Mouse (Mus musculus) layer of hippocampus, postnatal 10 days (tissue): ENCODE data around the gene Pop5. TPM values are rescaled to one million over a fixed set of nuclear protein-coding genes. Genes with fewer than 3 reads are reported as not detected.

Experiments
- DNase-seq, 2 experiments: peaks; one replicate each; pipeline ENCODE4 v3.0.0; 2021; ENCODE audit warnings: low spot score in 2 of 2
- total RNA-seq, 2 experiments: library from RNA; stranded (reverse); gene quantifications; 2 replicates each; pipeline ENCODE4 v1.2.3; 2021

Gene Pop5
- total RNA-seq, 2 experiments from 2014 or later: 51.1 to 61.8 TPM

- DNase-seq: no peak
Observed at GRCm38 (mm10) chr5:115212861-115213260, 22.8 kb upstream of the Pop5 start.

- DNase-seq: peak; percentile 56 to 64
Observed at GRCm38 (mm10) chr5:115214864-115215263, 20.8 kb upstream of the Pop5 start.

DNA sequence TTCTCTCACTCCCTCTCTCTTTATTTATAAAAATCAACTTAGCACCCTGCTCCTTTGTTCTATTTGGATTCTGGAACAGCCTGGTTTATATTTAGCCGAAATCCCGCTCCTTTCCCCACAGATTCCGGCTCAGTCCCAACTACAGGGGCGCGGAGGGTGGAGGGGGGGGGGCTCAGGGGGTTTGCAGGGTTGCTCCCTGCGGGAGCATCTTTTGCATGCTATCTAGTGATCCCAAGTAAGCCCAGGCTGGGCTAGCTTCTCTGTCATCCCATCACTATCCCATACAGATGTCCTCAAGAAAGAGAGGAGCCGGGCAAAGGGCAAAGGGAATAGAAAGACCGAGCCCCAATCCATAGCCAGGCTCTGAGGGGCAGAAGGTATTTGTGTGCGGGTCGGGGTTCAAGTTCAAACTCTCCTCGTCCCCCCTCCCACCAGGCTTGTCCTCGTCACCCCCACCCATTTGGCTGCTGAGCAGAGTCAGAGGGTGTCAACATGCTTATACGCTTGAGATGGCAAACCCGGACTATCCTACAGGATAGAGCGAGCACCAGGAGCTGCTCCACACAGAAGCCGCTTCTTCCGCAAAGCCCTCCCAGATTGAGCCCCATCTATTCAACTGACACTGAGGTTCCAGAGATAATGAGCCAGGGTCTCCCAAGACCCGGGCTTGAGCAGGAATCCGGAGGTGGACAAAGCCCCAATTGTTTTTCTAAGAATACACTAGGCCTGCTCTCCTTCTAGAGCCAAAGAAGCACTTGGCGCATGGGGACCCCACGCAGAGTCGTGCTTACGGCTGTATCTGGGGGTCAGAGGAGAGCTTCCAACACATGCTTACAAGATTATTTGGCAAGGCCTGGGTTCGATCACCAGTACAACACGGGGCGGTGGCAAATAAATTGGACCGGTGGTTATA, 20.1 kb upstream of the Pop5 start:
- DNase-seq: no peak

- DNase-seq: no peak
Observed at GRCm38 (mm10) chr5:115217998-115218397, 17.6 kb upstream of the Pop5 start.

- no peak for DNase-seq
Observed at GRCm38 (mm10) chr5:115220931-115221640, 14.6 kb upstream of the Pop5 start.

- DNase-seq: no peak
Observed at GRCm38 (mm10) chr5:115222485-115222884, 13.2 kb upstream of the Pop5 start.

GRCm38 (mm10) chr5:115230830-115231551, 4.6 kb upstream of the Pop5 start:
- DNase-seq: no peak

DNA sequence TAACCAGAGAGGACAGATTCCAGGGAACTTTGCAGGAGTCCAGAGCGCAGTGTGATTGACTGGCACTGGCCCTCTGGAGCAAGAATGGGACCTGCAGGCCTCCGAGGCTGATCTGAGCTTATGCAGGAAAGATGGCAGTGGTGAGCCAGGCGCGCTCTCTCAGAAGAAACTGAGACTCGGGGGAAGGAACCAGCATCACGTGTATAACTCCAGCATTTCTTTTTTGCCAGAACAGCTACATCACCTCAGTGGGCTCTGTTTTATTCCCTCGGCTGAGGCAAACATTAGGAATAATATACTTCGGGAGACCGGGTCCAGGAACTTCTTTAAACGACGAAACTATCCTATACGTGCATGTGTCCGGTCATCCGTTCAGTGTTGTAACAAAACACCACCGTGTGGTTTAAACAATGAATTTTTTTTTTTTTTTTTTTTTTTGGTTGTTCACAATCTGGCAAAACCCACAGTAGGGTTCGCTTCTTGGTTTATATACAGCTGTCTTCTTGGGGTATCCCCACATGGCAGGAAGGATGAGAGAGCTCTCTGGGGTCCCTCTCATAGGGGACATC, 4.0 kb upstream of the Pop5 start:
- DNase-seq: no peak

- DNase-seq: no peak
Observed at GRCm38 (mm10) chr5:115232516-115232915, 3.1 kb upstream of the Pop5 start.

GRCm38 (mm10) chr5:115233031-115233780, 2.4 kb upstream of the Pop5 start:
- DNase-seq: no peak

DNA sequence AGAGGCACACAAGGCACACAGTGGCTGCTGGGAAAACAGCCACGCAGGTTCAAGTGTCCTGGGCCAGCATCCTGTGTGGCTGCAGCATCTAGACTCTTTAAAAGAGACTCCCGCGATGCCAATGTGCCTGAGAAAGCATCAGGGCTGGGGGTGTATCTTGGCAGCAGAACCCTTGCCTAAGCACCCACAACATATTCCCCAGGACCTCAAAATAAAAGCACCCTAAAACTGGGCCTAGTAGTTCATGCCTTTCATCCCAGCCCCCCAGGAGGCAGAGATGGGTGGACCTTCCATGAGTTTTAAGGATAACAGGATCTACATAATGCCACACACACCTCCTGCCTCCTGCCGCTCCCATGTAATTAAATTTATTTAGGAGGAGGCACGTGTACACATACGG, 1.1 kb upstream of the Pop5 start:
- DNase-seq: peak in 1 of 2 experiments; percentile 19

- DNase-seq: peak; percentile 66 to 76
Observed at GRCm38 (mm10) chr5:115235323-115235771, 289 bp upstream of the Pop5 start.

DNA sequence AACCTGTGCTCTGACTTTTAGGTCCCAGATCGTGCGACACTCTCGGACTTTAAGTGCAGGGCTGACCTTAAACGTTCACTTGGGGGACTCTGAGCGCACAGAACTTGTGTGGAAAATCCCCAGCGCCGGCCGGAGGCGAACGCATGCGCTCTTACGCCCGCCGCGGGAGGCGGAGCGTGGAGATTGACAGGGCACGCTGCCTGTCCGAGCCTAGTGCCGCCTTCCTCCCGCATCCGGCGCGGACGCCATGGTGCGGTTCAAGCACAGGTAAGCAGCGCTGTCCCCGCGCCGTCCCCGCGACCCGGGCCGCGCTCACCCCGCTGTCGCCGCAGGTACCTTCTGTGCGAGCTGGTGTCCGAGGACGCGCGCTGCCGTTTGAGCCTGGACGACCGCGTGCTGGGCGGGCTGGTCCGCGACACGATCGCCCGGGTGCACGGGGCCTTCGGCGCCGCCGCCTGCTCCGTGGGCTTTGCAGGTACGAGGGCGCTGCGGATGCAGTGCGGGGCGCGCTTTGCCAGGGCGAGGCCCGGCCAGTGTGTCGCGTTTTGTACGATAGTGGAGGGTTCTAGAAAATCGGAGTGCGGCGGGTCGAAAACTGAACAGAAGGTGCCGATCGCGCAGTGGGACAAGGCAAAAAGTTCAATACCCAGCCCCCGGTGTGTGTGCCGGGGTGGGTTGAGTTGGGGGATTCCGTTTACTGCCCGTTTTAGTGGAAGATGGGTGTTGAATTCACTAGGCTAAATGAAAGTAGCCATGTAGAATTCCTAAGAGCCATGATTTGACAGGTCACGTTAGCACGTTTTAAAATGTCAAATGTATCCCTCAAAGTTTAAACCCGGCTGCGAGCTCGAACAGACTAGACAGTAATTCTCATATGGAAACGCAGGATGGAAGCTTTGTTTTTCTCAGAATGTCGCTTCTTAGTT, 2.4 kb downstream of the Pop5 start:
- DNase-seq: peak; percentile 86 to 93

- DNase-seq: peak in 1 of 2 experiments; percentile 12
Observed at GRCm38 (mm10) chr5:115238729-115239195, 3.1 kb downstream of the Pop5 start.

GRCm38 (mm10) chr5:115240191-115240590, 4.6 kb downstream of the Pop5 start:
- peak; percentile 18 to 28 for DNase-seq

DNA sequence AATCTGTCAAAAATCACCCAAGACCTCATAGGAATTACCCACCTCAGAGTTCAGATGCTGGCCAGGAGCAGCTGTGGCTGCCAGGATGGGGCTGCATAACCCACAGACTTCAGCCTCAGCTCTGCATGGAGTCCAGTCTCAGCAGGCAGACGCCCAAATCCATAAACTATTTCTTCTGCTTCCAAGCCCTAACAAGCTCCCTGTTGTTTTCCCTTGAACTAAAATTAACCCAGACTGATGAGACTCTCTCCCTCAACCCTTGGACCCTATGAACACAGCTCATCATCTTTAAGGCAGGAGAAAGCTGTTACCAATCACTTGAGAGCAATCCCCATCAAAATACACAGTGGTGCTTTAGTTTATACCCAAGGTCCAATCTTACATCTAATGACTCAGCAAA, 19.8 kb downstream of the Pop5 start:
- no peak for DNase-seq

- DNase-seq: no peak
Observed at GRCm38 (mm10) chr5:115256909-115257546, 21.4 kb downstream of the Pop5 start.

DNA sequence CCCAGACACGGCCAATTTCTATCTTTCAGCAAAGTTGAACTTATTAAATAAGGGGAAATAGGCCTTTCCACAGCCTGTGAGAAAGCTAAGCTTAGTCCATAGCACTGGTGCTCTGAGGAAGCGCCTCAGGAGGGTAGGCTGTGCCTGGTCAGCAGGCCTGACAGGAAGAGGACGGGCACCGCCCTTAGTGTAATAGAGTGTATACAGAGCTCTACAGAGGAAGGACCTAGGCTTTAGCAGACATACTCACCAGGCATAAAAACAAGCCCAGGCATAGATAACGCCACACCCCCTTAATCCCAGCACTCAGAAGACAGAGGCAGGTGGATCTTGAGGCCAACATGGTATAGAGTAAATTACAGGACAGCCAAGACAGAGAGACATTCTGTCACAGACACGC, 24.7 kb downstream of the Pop5 start:
- DNase-seq: no peak

DNA sequence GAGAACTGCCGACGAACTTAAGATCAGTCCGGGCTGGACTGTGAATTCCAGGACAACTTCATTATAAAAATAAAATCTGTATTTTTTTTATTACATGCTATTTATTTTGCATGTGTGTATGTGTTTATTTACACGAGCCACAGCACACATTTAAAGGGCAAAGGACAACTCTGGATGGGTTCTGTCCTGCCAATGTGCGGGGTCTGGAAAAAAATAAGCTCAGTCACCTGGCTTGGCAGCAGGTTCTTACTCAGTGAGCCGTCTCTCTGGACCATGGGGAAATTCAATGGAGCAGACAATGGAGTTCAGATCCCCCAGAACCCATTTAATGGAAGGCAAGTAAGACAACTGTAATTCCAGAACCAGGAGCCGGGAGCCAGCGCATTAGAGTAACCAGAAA, 25.5 kb downstream of the Pop5 start:
- no peak for DNase-seq
